Mouse (Mus musculus): ENCODE measurements at regions not wholly inside any gene's neighbourhood (a gene's known extent, or its start where the extent isn't known, plus 50 kb on each side); places are given as distances from the start of the nearest gene placed in this dataset.

DNA sequence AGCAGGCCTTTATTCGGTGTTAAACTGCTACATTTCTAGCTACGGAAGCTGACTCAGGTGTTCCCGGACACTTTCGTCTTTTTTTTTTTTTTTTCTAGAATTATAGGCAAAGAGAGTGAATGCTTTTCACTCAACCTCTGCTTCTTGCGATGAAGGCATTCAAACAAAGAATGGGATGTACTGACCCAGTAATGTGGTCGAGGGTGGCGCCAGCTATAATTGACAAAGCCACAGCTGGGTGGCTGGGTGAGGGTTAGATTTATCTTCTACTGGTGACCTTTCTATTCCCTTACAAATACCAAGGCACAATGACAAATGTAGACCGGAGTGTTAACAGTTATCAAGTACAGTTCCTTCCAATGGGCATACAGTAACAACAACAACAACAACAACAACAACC is 340.7 kb upstream of the Slc24a2 start:
- TF ChIP-seq CTCF (IDR thresholded peaks at IDR 0.05; ENCODE audit: low read depth, low read length) (no peak), POLR2A (IDR thresholded peaks at IDR 0.05; ENCODE audit: borderline replicate concordance, low read depth, low read length) (no peak)
